Mouse (Mus musculus): ENCODE measurements around the gene H2afz.

Gene H2afz

GRCm38 (mm10) chr3:137864124-137864987, at the start of gene H2afz:
Gene H2afz (plus strand): TSS chr3:137864487.
- in situ Hi-C loops (cut with MboI, MseI) = loop anchor here (5.0 to 25.0 kb wide), 5 partner anchors 67 to 1200 kb away; partner anchors contain the start of gene Adh4 (in 1 of the 2)

DNA sequence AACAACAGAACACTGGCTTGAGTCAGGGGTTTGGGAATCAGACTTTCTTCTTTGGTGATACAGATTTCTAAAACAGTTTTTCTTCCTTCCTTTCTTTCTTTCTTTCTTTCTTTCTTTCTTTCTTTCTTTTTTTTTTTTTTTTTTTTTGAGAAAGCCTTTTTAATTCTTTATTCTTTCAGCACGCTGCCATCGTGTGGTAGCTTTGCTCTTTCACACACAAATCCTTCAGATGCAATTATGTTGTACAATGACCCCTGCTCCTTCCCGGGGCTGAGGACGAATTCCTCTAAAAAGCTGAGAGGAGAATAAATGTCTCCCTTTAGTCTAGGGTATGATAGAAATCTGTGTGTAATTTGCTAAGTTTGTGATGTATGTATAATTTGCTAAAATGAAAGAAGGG, 45.6 kb upstream of the H2afz start:
- in situ Hi-C loops (cut with MboI, MseI) = no loop called here

GRCm38 (mm10) chr3:137820688-137821467, 43.4 kb upstream of the H2afz start:
- in situ Hi-C loops (cut with MboI, MseI) = loop anchor here in 1 of 2 experiments (10.0 kb wide), 1 partner anchor 1764 kb away; no protein-coding TSS in a partner anchor

DNA sequence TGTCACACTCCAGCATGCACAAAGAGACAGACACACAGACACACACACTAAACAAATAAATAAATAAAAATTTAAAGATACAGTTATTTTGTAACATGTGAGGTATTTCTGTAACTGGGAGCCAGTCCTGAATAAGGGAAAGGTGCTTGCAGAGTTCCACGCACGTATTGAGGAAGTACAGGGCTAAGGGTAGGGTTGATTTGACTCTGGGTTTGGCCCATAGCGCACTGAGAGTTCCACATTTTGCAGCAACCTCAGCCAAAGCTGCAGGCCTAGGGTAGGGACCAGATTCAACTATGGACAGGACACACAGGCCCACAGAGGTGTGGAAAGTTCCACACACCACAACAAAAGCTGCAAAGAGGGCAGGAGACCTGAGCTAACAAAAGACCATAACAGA, 41.0 kb upstream of the H2afz start:
- in situ Hi-C loops (cut with MboI, MseI) = loop anchor here in 1 of 2 experiments (10.0 kb wide), 1 partner anchor 1761 kb away; no protein-coding TSS in a partner anchor

GRCm38 (mm10) chr3:137827678-137828077, 36.6 kb upstream of the H2afz start:
- in situ Hi-C loops (cut with MboI, MseI) = loop anchor here in 1 of 2 experiments (10.0 kb wide), 1 partner anchor 1757 kb away; no protein-coding TSS in a partner anchor

GRCm38 (mm10) chr3:137831156-137831555, 33.1 kb upstream of the H2afz start:
- in situ Hi-C loops (cut with MboI, MseI) = no loop called here

DNA sequence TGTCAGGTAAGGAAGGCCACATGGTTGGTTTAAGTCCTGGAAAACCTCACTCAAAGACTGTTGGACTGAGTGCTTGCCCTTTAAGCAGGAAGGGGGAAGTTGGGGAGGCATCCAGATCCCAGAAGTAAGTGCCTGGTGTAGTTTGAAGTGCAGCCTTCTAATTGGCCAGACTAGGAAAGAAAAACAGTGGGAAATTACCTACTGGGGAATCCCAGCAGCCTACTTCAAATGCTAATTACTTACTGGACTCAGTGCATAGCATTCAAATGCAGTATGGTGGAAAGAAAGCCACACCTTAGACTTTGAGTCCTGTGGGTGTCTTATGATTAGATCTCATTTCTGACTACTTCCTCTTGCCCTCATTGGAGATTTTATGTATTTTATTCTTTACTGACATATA, 31.2 kb upstream of the H2afz start:
- in situ Hi-C loops (cut with MboI, MseI) = no loop called here

DNA sequence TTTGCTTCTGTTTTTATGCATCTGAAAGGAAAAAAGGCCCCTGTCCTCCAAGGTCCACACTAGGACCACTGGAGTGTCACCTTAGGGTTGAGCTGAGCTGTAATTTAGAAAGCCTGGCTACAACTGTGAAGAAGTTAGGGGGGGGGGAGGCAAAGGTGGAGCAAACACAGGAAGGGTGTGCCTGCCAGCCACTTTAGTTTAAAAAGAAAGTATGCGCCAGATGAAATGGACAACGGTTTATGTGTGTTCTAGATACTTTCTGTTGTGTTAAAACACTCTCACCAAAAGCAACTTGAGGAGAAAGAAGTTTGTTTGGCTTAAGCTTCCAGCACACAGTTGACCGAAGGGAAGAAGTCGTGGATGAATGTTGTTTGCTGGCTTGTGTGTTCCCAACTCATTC, 30.6 kb upstream of the H2afz start:
- in situ Hi-C loops (cut with MboI, MseI) = no loop called here

GRCm38 (mm10) chr3:137836543-137836942, 27.7 kb upstream of the H2afz start:
- in situ Hi-C loops (cut with MboI, MseI) = no loop called here

DNA sequence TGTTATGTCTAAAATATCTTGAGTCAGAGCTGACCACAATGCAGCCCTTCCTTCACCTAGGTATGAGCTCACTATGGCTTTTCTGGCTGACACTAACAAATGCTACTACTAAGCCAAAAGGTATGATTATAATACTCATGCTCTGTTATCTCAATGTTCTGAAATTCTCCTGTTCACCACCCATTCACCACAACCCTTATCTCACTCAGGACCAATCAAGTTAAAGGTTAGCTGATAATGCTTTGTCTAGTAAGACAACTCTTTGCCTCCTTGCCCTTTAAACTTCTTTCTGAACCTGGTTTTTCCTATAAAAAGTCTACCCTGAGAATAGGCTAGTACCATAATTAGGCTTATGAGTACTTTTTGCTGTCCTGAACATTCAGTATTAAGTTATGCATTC, 26.1 kb upstream of the H2afz start:
- in situ Hi-C loops (cut with MboI, MseI) = no loop called here

DNA sequence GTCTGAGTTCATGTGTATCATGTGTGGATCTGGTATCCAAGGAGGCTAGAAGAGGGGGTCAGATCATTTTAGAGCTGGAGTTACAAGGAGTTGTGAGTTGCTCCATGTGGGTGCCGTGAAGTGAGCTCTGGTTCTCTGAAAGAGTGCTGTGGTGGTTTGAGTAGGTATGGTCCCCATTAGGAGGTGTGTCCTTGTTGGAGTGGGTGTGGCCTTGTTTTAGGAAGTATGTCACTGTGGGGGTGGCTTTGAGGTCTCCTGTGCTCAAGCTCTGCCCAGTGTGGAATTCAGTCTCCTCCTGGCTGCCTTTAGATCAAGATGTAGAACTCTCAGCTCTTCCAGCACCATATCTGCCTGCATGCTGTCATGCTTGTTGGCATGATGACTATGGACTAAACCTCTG, 21.3 kb upstream of the H2afz start:
- in situ Hi-C loops (cut with MboI, MseI) = no loop called here

DNA sequence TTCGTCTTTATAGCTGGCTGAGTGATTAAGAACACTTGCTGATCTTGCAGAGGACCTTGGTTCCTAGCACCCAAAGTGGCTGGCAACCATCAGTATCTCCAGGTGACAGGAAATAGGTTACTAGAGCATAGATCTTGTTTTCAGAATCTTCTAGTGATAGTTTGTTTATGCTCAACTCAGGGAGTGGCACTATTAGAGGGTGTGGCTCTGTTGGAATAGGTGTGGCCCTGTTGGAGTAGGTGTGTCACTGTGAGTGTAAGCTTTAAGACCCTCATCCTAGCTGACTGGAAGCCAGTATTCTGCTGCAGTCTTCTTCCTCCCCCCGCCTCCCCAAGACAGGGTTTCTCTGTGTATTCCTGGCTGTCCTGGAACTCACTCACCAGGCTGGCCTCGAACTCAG, 20.0 kb upstream of the H2afz start:
- in situ Hi-C loops (cut with MboI, MseI) = no loop called here

- in situ Hi-C loops (cut with MboI, MseI) = no loop called here
Observed at GRCm38 (mm10) chr3:137846552-137846951, 17.7 kb upstream of the H2afz start.

- in situ Hi-C loops (cut with MboI, MseI) = no loop called here
Observed at GRCm38 (mm10) chr3:137848354-137848753, 15.9 kb upstream of the H2afz start.

DNA sequence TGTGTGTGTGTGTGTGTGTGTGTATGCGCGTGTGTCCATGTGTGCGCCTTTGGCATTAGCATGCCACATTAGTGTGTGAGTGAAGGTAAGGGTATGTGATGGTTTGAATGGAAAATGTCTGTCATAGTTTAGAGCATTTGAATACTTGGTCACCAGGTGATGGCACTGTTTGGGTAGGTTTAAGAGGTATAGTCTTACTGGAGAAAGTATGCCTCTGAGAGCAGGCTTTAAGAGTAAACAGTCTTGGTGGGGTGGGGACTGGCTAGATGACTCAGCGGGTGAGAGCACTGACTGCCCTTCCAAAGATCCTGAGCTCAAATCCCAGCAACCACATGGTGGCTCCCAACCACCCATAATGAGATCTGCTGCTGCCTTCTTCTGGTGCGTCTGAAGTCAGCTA, 14.6 kb upstream of the H2afz start:
- in situ Hi-C loops (cut with MboI, MseI) = loop anchor here in 1 of 2 experiments (25.0 kb wide), 1 partner anchor 563 kb away; the partner anchor contains the start of gene Adh4

- in situ Hi-C loops (cut with MboI, MseI) = loop anchor here in 1 of 2 experiments (25.0 kb wide), 1 partner anchor 561 kb away; the partner anchor contains the start of gene Adh4
Observed at GRCm38 (mm10) chr3:137851196-137851595, 13.1 kb upstream of the H2afz start.

DNA sequence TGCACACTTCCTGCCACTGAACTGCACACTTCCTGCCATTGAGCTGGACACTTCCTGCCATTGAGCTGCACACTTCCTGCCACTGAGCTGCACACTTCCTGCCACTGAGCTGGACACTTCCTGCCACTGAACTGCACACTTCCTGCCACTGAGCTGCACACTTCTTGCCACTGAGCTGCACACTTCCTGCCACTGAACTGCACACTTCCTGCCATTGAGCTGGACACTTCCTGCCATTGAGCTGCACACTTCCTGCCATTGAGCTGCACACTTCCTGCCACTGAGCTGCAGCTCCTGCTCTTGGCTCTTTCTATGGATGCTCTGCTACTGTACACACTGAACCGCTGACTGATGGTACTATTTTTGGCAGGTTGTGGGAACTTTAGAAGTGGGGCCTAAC, 11.3 kb upstream of the H2afz start:
- in situ Hi-C loops (cut with MboI, MseI) = loop anchor here in 1 of 2 experiments (25.0 kb wide), 1 partner anchor 559 kb away; the partner anchor contains the start of gene Adh4

GRCm38 (mm10) chr3:137855328-137855727, 9.0 kb upstream of the H2afz start:
- in situ Hi-C loops (cut with MboI, MseI) = loop anchor here in 1 of 2 experiments (25.0 kb wide), 1 partner anchor 557 kb away; the partner anchor contains the start of gene Adh4

GRCm38 (mm10) chr3:137856061-137856460, 8.2 kb upstream of the H2afz start:
- in situ Hi-C loops (cut with MboI, MseI) = loop anchor here in 1 of 2 experiments (25.0 kb wide), 1 partner anchor 556 kb away; the partner anchor contains the start of gene Adh4

- in situ Hi-C loops (cut with MboI, MseI) = loop anchor here (5.0 to 25.0 kb wide), 5 partner anchors 63 to 1204 kb away; partner anchors contain the start of gene Adh4 (in 1 of the 2)
Observed at GRCm38 (mm10) chr3:137860394-137861170, 3.7 kb upstream of the H2afz start.

DNA sequence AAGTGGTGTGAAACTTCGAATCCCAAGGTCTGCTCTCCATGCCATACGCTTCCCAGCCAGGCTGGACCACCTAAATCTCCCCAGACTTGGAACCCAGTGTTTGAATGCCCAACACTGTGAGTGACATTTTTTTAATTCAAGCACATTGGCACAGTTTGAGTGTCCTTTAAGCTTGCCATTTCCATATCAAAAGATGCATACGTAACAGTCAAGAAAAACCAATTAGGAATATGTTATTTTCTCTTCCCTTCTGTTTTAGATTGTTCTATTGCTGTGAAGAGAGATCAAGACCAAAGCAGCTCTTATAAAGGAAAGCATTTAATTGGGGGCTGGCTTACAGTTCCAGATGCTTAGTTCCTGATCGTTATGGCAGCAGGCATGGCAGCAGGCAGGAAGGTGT, 2.9 kb upstream of the H2afz start:
- in situ Hi-C loops (cut with MboI, MseI) = loop anchor here (5.0 to 25.0 kb wide), 5 partner anchors 64 to 1203 kb away; partner anchors contain the start of gene Adh4 (in 1 of the 2)
